Mouse (Mus musculus) adrenal gland, adult 8-10 months (tissue): ENCODE data around the gene Gng5. TPM values are rescaled to one million over a fixed set of nuclear protein-coding genes. Genes with fewer than 3 reads are reported as not detected.

Experiments
- DNase-seq: peaks from one replicate; pipeline ENCODE4 v3.0.0; 2022
- total RNA-seq, 4 experiments: library from RNA; stranded (reverse); gene quantifications; 2 replicates each; pipeline ENCODE4 v1.2.4; 2022

Gene Gng5
- total RNA-seq, 4 experiments from 2014 or later: 186 to 235 (median 206) TPM

GRCm38 (mm10) chr3:146543632-146544031, 44.0 kb downstream of the Gng5 start:
- no peak for DNase-seq

GRCm38 (mm10) chr3:146554816-146555215, 55.2 kb downstream of the Gng5 start:
- DNase-seq: no peak

Other genes with a start within 250 kb of the Gng5 start
- gene Ssx2ip, start 95.2 kb upstream of the Gng5 start, total RNA-seq: 10 to 100 TPM in 2 of 4 experiments, 1 to 10 TPM in 2; 7.7 to 12.9 (median 10.8) TPM
- gene Ctbs, start 50.0 kb upstream of the Gng5 start, total RNA-seq: 10 to 100 TPM in 3 of 4 experiments, 1 to 10 TPM in 1; 10.0 to 15.2 (median 12.8) TPM
- gene Spata1, start 54 bp upstream of the Gng5 start, total RNA-seq: 1 to 10 TPM; 1.2 to 4.7 (median 2.8) TPM
- 10 to 100 TPM; 25.5 to 34.4 (median 31.9) TPM for gene Rpf1, start 21.6 kb downstream of the Gng5 start, total RNA-seq
- under 1 TPM in 2 of 4 experiments, not detected in 2; 0.23 to 0.70 TPM for gene Uox, start 70.6 kb downstream of the Gng5 start, total RNA-seq
- not detected for gene Dnase2b, start 115.8 kb downstream of the Gng5 start, total RNA-seq
- not detected for gene 4930503B20Rik, start 151.5 kb downstream of the Gng5 start, total RNA-seq
- 1 to 10 TPM in 1 of 4 experiments, under 1 TPM in 3; 0.42 to 1.3 (median 0.68) TPM for gene Samd13, start 185.8 kb downstream of the Gng5 start, total RNA-seq